Mouse (Mus musculus) bone marrow macrophage, adult 2 months (primary cell): ENCODE data around the gene Ngef.

Experiments used
- CTCF ChIP-seq: IDR thresholded peaks from 2 replicates; pipeline ENCODE4 v1.5.1; 2012; ENCODE audit warnings: low read depth, mild to moderate bottlenecking, low read length, moderate library complexity
- POLR2A ChIP-seq: IDR thresholded peaks from 2 replicates; pipeline ENCODE4 v1.6.1; 2012; ENCODE audit warnings: mild to moderate bottlenecking, low read depth, low read length, borderline replicate concordance

DNA sequence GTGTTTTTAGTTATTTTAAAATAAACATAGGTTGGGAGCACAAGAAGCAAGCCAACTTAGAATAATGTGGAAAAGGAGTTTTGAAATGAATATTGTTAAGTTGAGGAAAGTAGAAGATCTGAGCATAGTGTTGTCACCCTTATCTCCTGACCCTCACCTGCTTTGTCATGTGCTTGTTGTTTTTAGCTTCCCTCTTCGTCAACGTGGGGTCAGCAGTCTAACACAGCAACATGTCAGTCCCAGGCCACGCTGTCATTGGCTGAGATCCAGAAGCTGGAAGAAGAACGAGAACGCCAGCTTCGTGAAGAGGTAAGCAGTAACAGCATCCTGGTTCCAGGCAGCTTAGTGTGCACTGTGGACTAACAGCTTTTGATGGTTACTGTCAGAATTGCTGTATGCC is 137.1 kb downstream of the Ngef start:
- no peak for TF ChIP-seq POLR2A
- no peak for TF ChIP-seq CTCF
